Mouse (Mus musculus) liver, adult 2 months (tissue): ENCODE measurements around the gene Sult6b1.

Source experiments
- CTCF ChIP-seq: fragments of 200-500 bp; IDR thresholded peaks from 2 replicates; pipeline ENCODE4 v1.5.1; 2011; ENCODE audit warnings: low read depth, low read length, control low read depth
- POLR2A ChIP-seq: fragments of 200-500 bp; IDR thresholded peaks from 2 replicates; pipeline ENCODE4 v1.6.1; 2011; ENCODE audit warnings: low read length, control low read depth; ENCODE audit not compliant: insufficient read depth; ENCODE audit errors: extremely low read depth

DNA sequence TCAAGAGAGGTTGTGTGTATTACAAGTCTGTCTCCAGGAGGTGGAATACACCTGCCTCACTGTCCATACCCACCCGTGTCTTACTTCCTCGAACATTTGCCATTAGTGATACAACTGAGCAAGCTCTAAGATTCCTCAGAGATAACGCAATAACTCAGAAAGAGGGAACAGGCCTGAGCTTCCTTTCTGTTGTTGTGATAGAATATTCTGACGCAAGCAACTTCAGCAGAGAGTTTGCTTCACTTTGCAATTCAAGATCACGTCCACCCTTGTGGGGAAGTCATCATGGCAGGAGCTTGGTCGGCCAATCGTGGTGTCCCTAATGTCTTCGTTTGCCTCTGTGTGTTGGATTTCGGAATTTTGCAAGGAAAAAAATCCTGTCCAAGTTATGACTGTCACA, 15.8 kb downstream of the Sult6b1 start:
- TF ChIP-seq CTCF: no peak
- no peak for TF ChIP-seq POLR2A
